Mouse (Mus musculus) lung, embryonic 14.5 days (tissue): ENCODE data around the gene Erc2. TPM values are rescaled to one million over a fixed set of nuclear protein-coding genes. Genes with fewer than 3 reads are reported as not detected.

Experiments
- ATAC-seq: fragments of 200-750 bp; cut with Nextera tagmentation; 2 replicates; pipeline ENCODE4 v1.8.0; 2017; ENCODE audit warnings: mild to moderate bottlenecking, moderate TSS enrichment, moderate library complexity; ENCODE audit not compliant: insufficient read depth
- DNase-seq: peaks from one replicate; pipeline ENCODE4 v3.0.0-alpha.2; 2015
- H3K27ac ChIP-seq: fragments of 300-500 bp; sonication (generic); 2 replicates; pipeline ENCODE4 v1.5.1; 2014; ENCODE audit warnings: low read depth, mild to moderate bottlenecking, moderate library complexity
- H3K27me3 ChIP-seq: fragments of 300-500 bp; sonication (generic); 2 replicates; pipeline ENCODE4 v1.6.1; 2014; ENCODE audit warnings: low read length, control low read depth; ENCODE audit not compliant: insufficient read depth
- H3K36me3 ChIP-seq: fragments of 300-500 bp; sonication (generic); 2 replicates; pipeline ENCODE4 v1.6.1; 2014; ENCODE audit warnings: control low read depth; ENCODE audit not compliant: insufficient read depth
- H3K4me1 ChIP-seq: fragments of 300-500 bp; sonication (generic); 2 replicates; pipeline ENCODE4 v1.6.1; 2014; ENCODE audit warnings: antibody characterized with exemption, control low read depth; ENCODE audit not compliant: insufficient read depth
- H3K4me2 ChIP-seq: fragments of 300-500 bp; sonication (generic); 2 replicates; pipeline ENCODE4 v1.6.1; 2014; ENCODE audit warnings: mild to moderate bottlenecking
- H3K4me3 ChIP-seq: fragments of 300-500 bp; sonication (generic); 2 replicates; pipeline ENCODE4 v1.5.1; 2014; ENCODE audit warnings: low read depth, low read length
- H3K9ac ChIP-seq: fragments of 300-500 bp; sonication (generic); 2 replicates; pipeline ENCODE4 v1.6.1; 2014
- H3K9me3 ChIP-seq: fragments of 300-500 bp; sonication (generic); 2 replicates; pipeline ENCODE4 v1.6.1; 2016; ENCODE audit warnings: low read depth, low read length, control low read depth
- CTCF ChIP-seq: IDR thresholded peaks from 2 replicates; pipeline ENCODE4 v1.5.1; 2016; ENCODE audit warnings: antibody characterized with exemption, low read depth
- WGBS: fragments of 180-500 bp; shearing (Covaris S2); extraction: QIAGEN DNeasy Blood & Tissue Kit; methylation state at CpG from one replicate; pipeline ENCODE4 v1.1.7; 2014; 5-methylcytosine and 5-hydroxymethylcytosine counted together
- polyA plus RNA-seq: library from polyadenylated mRNA; unstranded; fragments of >200 nt; fragmentation: Nextera tagmentation; extraction: Ambion mirVana; gene quantifications from 2 replicates; pipeline ENCODE4 v1.2.1, GENCODE M21; 2014

Gene Erc2
- polyA plus RNA-seq, 1 experiment from 2014 or later = 2.1 TPM

GRCm38 (mm10) chr14:28475421-28475820, 853.2 kb downstream of the Erc2 start:
- Histone ChIP-seq H3K27me3 (no peaks in the 10 kb centered on the region), H3K4me1 (no peaks in the 10 kb centered on the region), H3K36me3 (no peaks in the 10 kb centered on the region), H3K4me2 (no peak overlapping the region), H3K9ac (no peak overlapping the region), H3K27ac (no peak overlapping the region), H3K9me3 (no peaks in the 10 kb centered on the region), H3K4me3 (no peak overlapping the region)
- no peak for TF ChIP-seq CTCF
- DNase-seq (no peak), ATAC-seq (no peak)
- WGBS = 27% methylated on average over 7 of the region's 7 CpGs

- Histone ChIP-seq H3K27ac (no peak overlapping the region), H3K4me3 (no peak overlapping the region), H3K36me3 (no peaks in the 10 kb centered on the region), H3K9ac (no peak overlapping the region), H3K4me1 (no peaks in the 10 kb centered on the region), H3K4me2 (no peak overlapping the region), H3K9me3 (no peaks in the 10 kb centered on the region), H3K27me3 (no peaks in the 10 kb centered on the region)
- ATAC-seq (no peak), DNase-seq (no peak)
- TF ChIP-seq CTCF = no peak
- 52% methylated on average over 3 of the region's 3 CpGs for WGBS
Observed at GRCm38 (mm10) chr14:28476746-28477145, 854.5 kb downstream of the Erc2 start.

GRCm38 (mm10) chr14:28480866-28481265, 858.6 kb downstream of the Erc2 start:
- WGBS = 83% methylated on average over 1 of the region's 1 CpGs

GRCm38 (mm10) chr14:28493806-28494205, 871.6 kb downstream of the Erc2 start:
- no peak for ATAC-seq
- WGBS = 83% methylated on average over 4 of the region's 4 CpGs

More at GRCm38 (mm10) chr14:28480866-28481265, 858.6 kb downstream of the Erc2 start:
- H3K4me2 ChIP-seq = no peak overlapping the region
- no peaks in the 10 kb centered on the region for H3K9me3 ChIP-seq
- H3K9ac ChIP-seq = no peak overlapping the region
- ATAC-seq (no peak), DNase-seq (no peak)
- H3K4me1 ChIP-seq = no peaks in the 10 kb centered on the region
- no peak overlapping the region for H3K4me3 ChIP-seq
- TF ChIP-seq CTCF = no peak
- H3K36me3 ChIP-seq = no peaks in the 10 kb centered on the region
- no peaks in the 10 kb centered on the region for H3K27me3 ChIP-seq
- no peak overlapping the region for H3K27ac ChIP-seq

DNA sequence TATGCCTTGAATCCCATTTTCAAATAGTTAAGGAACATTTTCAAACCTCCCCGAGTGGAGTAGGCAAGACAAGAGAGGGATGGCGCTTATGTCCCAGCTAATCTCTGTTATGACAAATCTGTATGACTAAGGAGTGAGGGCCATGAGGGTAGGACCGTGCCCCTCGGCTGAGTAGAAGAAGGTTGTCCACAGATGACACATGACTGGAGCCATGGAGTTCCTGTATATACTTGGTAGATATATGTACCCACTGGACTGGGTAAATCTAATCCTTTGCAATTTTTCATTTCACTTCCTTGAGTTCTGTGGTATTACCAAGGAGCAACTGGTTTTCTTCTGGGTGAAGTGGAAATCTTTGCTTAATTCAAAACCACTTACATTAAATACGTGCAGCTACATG, 872.0 kb downstream of the Erc2 start:
- WGBS = 66% methylated on average over 5 of the region's 5 CpGs
- no peaks in the 10 kb centered on the region for H3K36me3 ChIP-seq
- H3K27ac ChIP-seq = no peak overlapping the region
- no peak for ATAC-seq
- no peak overlapping the region for H3K4me2 ChIP-seq
- H3K4me3 ChIP-seq = no peak overlapping the region
- no peak for DNase-seq
- H3K9ac ChIP-seq = no peak overlapping the region
- no peak for TF ChIP-seq CTCF
- H3K9me3 ChIP-seq = no peaks in the 10 kb centered on the region
- no peaks in the 10 kb centered on the region for H3K4me1 ChIP-seq
- H3K27me3 ChIP-seq = no peaks in the 10 kb centered on the region

More at GRCm38 (mm10) chr14:28493806-28494205, 871.6 kb downstream of the Erc2 start:
- DNase-seq = no peak
- H3K4me1 ChIP-seq = no peaks in the 10 kb centered on the region
- TF ChIP-seq CTCF = no peak
- H3K4me2 ChIP-seq = no peak overlapping the region
- H3K9me3 ChIP-seq = no peaks in the 10 kb centered on the region
- H3K27me3 ChIP-seq = no peaks in the 10 kb centered on the region
- H3K27ac ChIP-seq = no peak overlapping the region
- H3K36me3 ChIP-seq = no peaks in the 10 kb centered on the region
- no peak overlapping the region for H3K4me3 ChIP-seq
- H3K9ac ChIP-seq = no peak overlapping the region

DNA sequence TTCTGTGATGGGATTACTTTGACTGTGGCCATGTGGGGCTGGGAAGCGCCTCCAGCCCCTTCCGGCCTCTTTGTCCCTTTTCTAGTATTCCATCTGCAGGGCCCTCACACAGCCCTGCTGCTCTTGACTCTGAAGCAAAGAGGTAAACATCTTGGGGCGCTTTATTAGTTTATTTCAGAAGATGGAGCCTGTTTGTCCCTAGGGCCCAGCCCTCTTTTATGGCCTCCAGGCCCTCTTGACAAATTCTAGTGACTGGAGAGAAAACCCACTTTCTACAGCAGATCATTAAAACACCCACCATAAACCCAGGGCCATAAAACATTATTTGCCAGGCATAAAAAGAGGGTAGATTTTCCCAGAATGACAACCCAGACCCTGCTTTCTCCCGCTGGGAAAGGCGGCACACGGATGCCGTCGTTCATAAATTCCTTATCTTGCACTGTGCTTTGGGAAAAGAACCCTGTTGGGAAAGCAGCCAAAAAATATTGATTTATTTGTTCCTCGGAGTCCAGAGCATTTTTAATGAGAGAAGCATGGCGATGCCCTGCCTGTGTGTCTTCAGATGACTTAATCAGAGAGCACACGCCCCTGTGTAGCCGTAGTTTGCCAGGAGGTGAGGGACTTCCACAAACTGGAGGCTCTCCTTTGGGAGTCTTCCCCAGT, 879.1 kb downstream of the Erc2 start:
- no peaks in the 10 kb centered on the region for H3K9me3 ChIP-seq
- no peaks in the 10 kb centered on the region for H3K4me1 ChIP-seq
- DNase-seq = peak; percentile 70
- TF ChIP-seq CTCF = no peak
- no peaks in the 10 kb centered on the region for H3K36me3 ChIP-seq
- H3K4me3 ChIP-seq = no peak overlapping the region
- H3K27ac ChIP-seq = no peak overlapping the region
- H3K27me3 ChIP-seq = 0 out of 2 replicates have a peak, but pooled peaks cover 14% of the 10 kb centered on the region
- ATAC-seq = no peak
- no peak overlapping the region for H3K4me2 ChIP-seq
- H3K9ac ChIP-seq = no peak overlapping the region
- 44% methylated on average over 12 of the region's 12 CpGs for WGBS

DNA sequence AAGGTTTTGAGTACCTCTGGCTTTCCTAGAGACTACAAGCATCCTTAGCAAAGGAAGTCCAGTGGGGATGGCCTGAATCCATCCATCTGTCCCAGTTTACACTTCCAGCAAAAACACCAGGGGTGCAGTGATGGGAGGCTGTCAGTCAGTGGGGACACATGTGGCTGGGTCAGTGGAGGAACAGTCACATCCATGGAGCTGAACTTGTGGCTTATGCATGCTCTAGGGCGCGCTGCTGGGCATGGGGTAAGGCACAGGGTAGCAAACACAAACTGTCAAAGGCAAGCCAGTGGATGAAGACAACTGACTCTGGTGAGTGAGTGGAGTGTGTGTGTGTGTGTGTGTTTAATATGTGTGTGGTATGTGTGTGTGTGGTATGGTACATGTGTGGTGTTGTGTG, 881.0 kb downstream of the Erc2 start:
- Histone ChIP-seq H3K27ac (no peak overlapping the region), H3K9ac (no peak overlapping the region), H3K4me2 (no peak overlapping the region), H3K36me3 (no peaks in the 10 kb centered on the region), H3K27me3 (peaks cover 31% of the 10 kb centered on the region), H3K4me1 (no peaks in the 10 kb centered on the region), H3K9me3 (no peaks in the 10 kb centered on the region), H3K4me3 (no peak overlapping the region)
- TF ChIP-seq CTCF = no peak
- no peak for ATAC-seq
- 79% methylated on average over 2 of the region's 2 CpGs for WGBS
- DNase-seq = no peak
